ENCODE assay signal across 8 mouse cellular contexts in the genomic region with DNA sequence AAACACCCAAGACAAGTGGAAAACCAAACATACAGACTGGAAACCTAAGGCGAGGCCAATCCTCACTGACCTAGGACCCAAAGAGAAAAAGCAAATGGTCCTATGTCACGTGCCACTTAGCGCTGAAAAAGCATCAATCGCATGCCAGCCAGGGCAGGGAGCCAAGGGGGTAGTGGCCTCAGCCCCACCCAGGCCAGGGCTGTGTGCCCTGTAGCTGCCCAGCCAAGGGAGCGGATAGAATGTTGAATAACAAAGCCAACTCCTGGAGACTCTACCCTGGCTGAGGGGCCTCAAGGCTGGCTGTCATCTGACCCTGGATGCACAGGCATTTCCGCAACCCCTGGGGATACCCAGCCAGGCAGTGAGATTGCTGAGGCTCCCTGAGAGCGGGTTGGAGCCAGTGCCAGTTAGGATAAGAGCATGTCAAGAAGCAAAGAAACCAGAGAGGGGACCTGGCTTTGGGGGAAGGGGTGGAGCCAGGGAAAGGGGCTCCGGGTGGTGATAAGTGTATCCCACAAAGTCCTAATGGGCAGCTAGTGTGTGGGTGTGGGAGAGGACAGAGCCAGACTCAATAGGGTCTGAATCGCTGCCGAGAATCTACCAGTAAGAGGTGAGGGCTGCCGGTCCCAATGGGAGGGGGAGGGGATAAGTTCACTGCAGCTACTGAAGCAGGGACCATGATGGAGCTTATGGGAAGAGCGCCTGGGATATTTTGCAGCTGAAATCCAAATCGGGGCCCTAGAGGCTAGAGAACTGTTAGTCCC. TPM values are rescaled to one million over a fixed set of nuclear protein-coding genes. Genes with fewer than 3 reads are reported as not detected.
DNase-seq lines count a peak whose midpoint lies in the region; ATAC-seq and TF ChIP-seq lines count a peak whose summit lies in the region.

No protein-coding gene starts in this region.

- no peak for ATAC-seq in embryonic facial prominence, embryonic 13.5 days (ENCODE audit: insufficient number of reproducible peaks, insufficient read depth, low FRiP score, low TSS enrichment, low read depth)
- ATAC-seq in heart, embryonic 12.5 days (ENCODE audit: insufficient number of reproducible peaks, low FRiP score), result peak; percentile 15; the same call in 1 of the 2 replicates
- no peak for ATAC-seq in liver, postnatal 0 days
- no peak for ATAC-seq in neural tube, embryonic 14.5 days (ENCODE audit: low read depth)

- DNase-seq in 3134 (ENCODE audit: extremely low read depth, insufficient read length, low spot score), result peak; percentile 77
- DNase-seq in MN1 (ENCODE audit: low spot score), result peak; percentile 84
- DNase-seq in kidney, adult 9 months, result peak; percentile 96
- DNase-seq in liver, postnatal 0 days, result no peak
- no peak for DNase-seq in T-cell, adult 2 months (ENCODE audit: low spot score)

- H3K9ac ChIP-seq in embryonic facial prominence, embryonic 13.5 days, result peak overlapping the region; percentile 90
- peak overlapping the region; percentile 96 for H3K9ac ChIP-seq in heart, embryonic 12.5 days
- peak overlapping the region; percentile 84 for H3K9ac ChIP-seq in liver, postnatal 0 days (replicated peaks)
- peak overlapping the region; percentile 84 for H3K9ac ChIP-seq in neural tube, embryonic 14.5 days (replicated peaks; ENCODE audit: low read depth, low read length)

- 19% methylated on average over 13 of the region's 13 CpGs for WGBS in embryonic facial prominence, embryonic 13.5 days
- 26% methylated on average over 13 of the region's 13 CpGs for WGBS in heart, embryonic 12.5 days
- WGBS in liver, postnatal 0 days (ENCODE audit: insufficient replicate concordance), result 41% methylated on average over 13 of the region's 13 CpGs
- 22% methylated on average over 13 of the region's 13 CpGs for WGBS in neural tube, embryonic 14.5 days

- peaks cover 8% of the 10 kb centered on the region for H3K27me3 ChIP-seq in embryonic facial prominence, embryonic 13.5 days
- peaks cover 11% of the 10 kb centered on the region; the same call in 1 of the 2 replicates for H3K27me3 ChIP-seq in heart, embryonic 12.5 days (replicated peaks)
- peaks cover 2% of the 10 kb centered on the region for H3K27me3 ChIP-seq in liver, postnatal 0 days (ENCODE audit: insufficient read depth, low read length)
- H3K27me3 ChIP-seq in neural tube, embryonic 14.5 days (ENCODE audit: control insufficient read depth, insufficient read depth, low read length), result no peaks in the 10 kb centered on the region

- TF ChIP-seq EP300 in liver, postnatal 0 days (IDR thresholded peaks at IDR 0.05; ENCODE audit: low read depth), result no peak

- H3K36me3 ChIP-seq in embryonic facial prominence, embryonic 13.5 days, result peaks cover 11% of the 10 kb centered on the region
- H3K36me3 ChIP-seq in heart, embryonic 12.5 days, result peaks cover 9% of the 10 kb centered on the region
- 0 out of 2 replicates have a peak, but pooled peaks cover 9% of the 10 kb centered on the region for H3K36me3 ChIP-seq in liver, postnatal 0 days (replicated peaks; ENCODE audit: insufficient read depth, low read length)
- H3K36me3 ChIP-seq in neural tube, embryonic 14.5 days (ENCODE audit: control insufficient read depth, insufficient read depth, low read length), result no peaks in the 10 kb centered on the region

- H3K4me1 ChIP-seq in embryonic facial prominence, embryonic 13.5 days, result peaks cover 43% of the 10 kb centered on the region
- peaks cover 49% of the 10 kb centered on the region for H3K4me1 ChIP-seq in heart, embryonic 12.5 days (replicated peaks)
- peaks cover 40% of the 10 kb centered on the region for H3K4me1 ChIP-seq in liver, postnatal 0 days (ENCODE audit: insufficient read depth)
- H3K4me1 ChIP-seq in neural tube, embryonic 14.5 days (ENCODE audit: control insufficient read depth, insufficient read depth, low read length), result peaks cover 22% of the 10 kb centered on the region

- TF ChIP-seq CTCF in liver, postnatal 0 days (IDR thresholded peaks at IDR 0.05; ENCODE audit: low read depth), result no peak

- H3K27ac ChIP-seq in embryonic facial prominence, embryonic 13.5 days, result peak overlapping the region; percentile 58
- H3K27ac ChIP-seq in heart, embryonic 12.5 days (ENCODE audit: poor library complexity, severe bottlenecking), result peak overlapping the region; percentile 35; the same call in 1 of the 2 replicates
- peak overlapping the region; percentile 52; the same call in 1 of the 2 replicates for H3K27ac ChIP-seq in liver, postnatal 0 days (ENCODE audit: low read depth)
- H3K27ac ChIP-seq in neural tube, embryonic 14.5 days (ENCODE audit: low read depth, low read length), result no peak overlapping the region

- peak overlapping the region; percentile 84 for H3K4me3 ChIP-seq in embryonic facial prominence, embryonic 13.5 days
- peak overlapping the region; percentile 97 for H3K4me3 ChIP-seq in heart, embryonic 12.5 days
- H3K4me3 ChIP-seq in liver, postnatal 0 days (ENCODE audit: low read depth, low read length), result peak overlapping the region; percentile 75
- H3K4me3 ChIP-seq in neural tube, embryonic 14.5 days (ENCODE audit: low read depth, low read length), result peak overlapping the region; percentile 83

- peak overlapping the region; percentile 98 for H3K4me2 ChIP-seq in embryonic facial prominence, embryonic 13.5 days
- peak overlapping the region; percentile 99 for H3K4me2 ChIP-seq in heart, embryonic 12.5 days
- peak overlapping the region; percentile 98 for H3K4me2 ChIP-seq in liver, postnatal 0 days (ENCODE audit: low read depth, low read length)
- peak overlapping the region; percentile 96 for H3K4me2 ChIP-seq in neural tube, embryonic 14.5 days (ENCODE audit: low read depth, low read length)

- no peaks in the 10 kb centered on the region for H3K9me3 ChIP-seq in embryonic facial prominence, embryonic 13.5 days
- H3K9me3 ChIP-seq in heart, embryonic 12.5 days (replicated peaks), result no peaks in the 10 kb centered on the region
- no peaks in the 10 kb centered on the region for H3K9me3 ChIP-seq in liver, postnatal 0 days (ENCODE audit: low read length)
- H3K9me3 ChIP-seq in neural tube, embryonic 14.5 days (ENCODE audit: control insufficient read depth, low read length), result no peaks in the 10 kb centered on the region

RNA-seq across cellular contexts. Expression of a gene that starts 1.3 kb away (rescaled TPM):
- polyA plus RNA-seq in embryonic facial prominence, embryonic 13.5 days (2015; fragmentation: Nextera tagmentation; extraction: Ambion mirVana), result 9.4 and 13.4 TPM in 2 replicates
- polyA plus RNA-seq in heart, embryonic 12.5 days (2016; fragmentation: Nextera tagmentation; extraction: Ambion mirVana), result 10.4 and 11.5 TPM in 2 replicates
- 1.7 and 2.4 TPM in 2 replicates for polyA plus RNA-seq in liver, postnatal 0 days (2015; fragmentation: Nextera tagmentation; extraction: Ambion mirVana)
- polyA plus RNA-seq in neural tube, embryonic 14.5 days (2014; fragmentation: Nextera tagmentation; extraction: Ambion mirVana), result 10.7 and 12.5 TPM in 2 replicates

RNA-seq across cellular contexts. Expression of a gene that starts 28.1 kb away (rescaled TPM):
- polyA plus RNA-seq in embryonic facial prominence, embryonic 13.5 days (2015; fragmentation: Nextera tagmentation; extraction: Ambion mirVana), result 243 and 262 TPM in 2 replicates
- 216 and 235 TPM in 2 replicates for polyA plus RNA-seq in heart, embryonic 12.5 days (2016; fragmentation: Nextera tagmentation; extraction: Ambion mirVana)
- polyA plus RNA-seq in liver, postnatal 0 days (2015; fragmentation: Nextera tagmentation; extraction: Ambion mirVana), result 122 TPM in 2 replicates
- 291 and 304 TPM in 2 replicates for polyA plus RNA-seq in neural tube, embryonic 14.5 days (2014; fragmentation: Nextera tagmentation; extraction: Ambion mirVana)

RNA-seq across cellular contexts. Expression of a gene that starts 28.7 kb away (rescaled TPM):
- 2.3 and 10.1 TPM in 2 replicates for polyA plus RNA-seq in embryonic facial prominence, embryonic 13.5 days (2015; fragmentation: Nextera tagmentation; extraction: Ambion mirVana)
- polyA plus RNA-seq in heart, embryonic 12.5 days (2016; fragmentation: Nextera tagmentation; extraction: Ambion mirVana), result 14.2 and 16.8 TPM in 2 replicates
- polyA plus RNA-seq in liver, postnatal 0 days (2015; fragmentation: Nextera tagmentation; extraction: Ambion mirVana), result 27.5 and 43.6 TPM in 2 replicates
- 1.1 and 1.3 TPM in 2 replicates for polyA plus RNA-seq in neural tube, embryonic 14.5 days (2014; fragmentation: Nextera tagmentation; extraction: Ambion mirVana)

RNA-seq across cellular contexts. Expression of a gene that starts 29.6 kb away (rescaled TPM):
- polyA plus RNA-seq in embryonic facial prominence, embryonic 13.5 days (2015; fragmentation: Nextera tagmentation; extraction: Ambion mirVana), result 39.3 and 41.3 TPM in 2 replicates
- 46.6 and 48.3 TPM in 2 replicates for polyA plus RNA-seq in heart, embryonic 12.5 days (2016; fragmentation: Nextera tagmentation; extraction: Ambion mirVana)
- 9.8 and 10.1 TPM in 2 replicates for polyA plus RNA-seq in liver, postnatal 0 days (2015; fragmentation: Nextera tagmentation; extraction: Ambion mirVana)
- polyA plus RNA-seq in neural tube, embryonic 14.5 days (2014; fragmentation: Nextera tagmentation; extraction: Ambion mirVana), result 35.1 and 35.9 TPM in 2 replicates

Comparison
In these comparisons a context has a peak if more than half of its experiments do, and no peak if none do; other contexts are left out.
1. DNase-seq: peak in 3134 (single experiment), MN1 (single experiment) and kidney, adult 9 months (single experiment); none in liver, postnatal 0 days (single experiment) and T-cell, adult 2 months (single experiment).
2. Peak in every context shown above with its lines, with median percentiles within 50 percentile points of each other: H3K4me2 ChIP-seq, H3K4me3 ChIP-seq and H3K9ac ChIP-seq.